Mouse (Mus musculus): ENCODE measurements at regions not wholly inside any gene's neighbourhood (a gene's known extent, or its start where the extent isn't known, plus 50 kb on each side); places are given as distances from the start of the nearest gene placed in this dataset.

GRCm38 (mm10) chr8:66756639-66757038 lies 59.6 kb downstream of the Npy1r start:
- TF ChIP-seq CTCF (IDR thresholded peaks at IDR 0.05; ENCODE audit: low read depth) (no peak), EP300 (IDR thresholded peaks at IDR 0.05; ENCODE audit: low read depth) (no peak)

All from heart, postnatal 0 days (tissue).